Mouse (Mus musculus): ENCODE measurements around the gene Plekhg1.

- TF ChIP-seq GATA1 (IDR thresholded peaks at IDR 0.05; ENCODE audit: borderline replicate concordance, low read length) (no peak), FLI1 (IDR thresholded peaks at IDR 0.05; ENCODE audit: low read length) (no peak)
Observed at GRCm38 (mm10) chr10:3863411-3864195, 123.4 kb downstream of the Plekhg1 start.

All from megakaryocyte, embryonic 14.5 days (primary cell).